ENCODE assay signal across 10 mouse cellular contexts in genomic region chr10:39262466-39262865, GRCm38 (mm10).
A peak's percentile ranks its signal among the peaks of the same experiment; 100 is the strongest.
DNase-seq lines count a peak whose midpoint lies in the region; ATAC-seq and TF ChIP-seq lines count a peak whose summit lies in the region.
"Had no signal": no experiment of that assay in that cellular context is flagged by ENCODE, and none has a peak within 500 bp of the region (broad histone marks: within the 10 kb centered on the region; RNA-seq: fewer than 3 reads in every experiment).

No protein-coding gene starts in this region.

- no peak for DNase-seq in forebrain, embryonic 10.5 days (ENCODE audit: extremely low spot score, low spot score)
- DNase-seq in kidney, postnatal 25 days = no peak
- DNase-seq in urinary bladder, postnatal 10 days (ENCODE audit: low spot score) = no peak
- DNase-seq in layer of hippocampus, postnatal 14 days (ENCODE audit: low spot score in 2 of 2) = no peak
- DNase-seq: kidney, adult 8-10 months; liver, embryonic 13.5 days had no signal

- no peak overlapping the region for H3K4me2 ChIP-seq in forebrain, embryonic 13.5 days
- no peak overlapping the region for H3K4me2 ChIP-seq in kidney, embryonic 15.5 days
- peak overlapping the region; percentile 21; the same call in 1 of the 2 replicates for H3K4me2 ChIP-seq in embryonic facial prominence, embryonic 13.5 days
- peak overlapping the region; percentile 56 for H3K4me2 ChIP-seq in myocyte (ENCODE audit: low read depth)
- H3K4me2 ChIP-seq: liver, embryonic 13.5 days had no signal

- no peaks in the 10 kb centered on the region for H3K79me2 ChIP-seq in myocyte (ENCODE audit: control insufficient read depth, insufficient read depth)

- H3K4me3 ChIP-seq in forebrain, embryonic 10.5 days = no peak overlapping the region
- H3K4me3 ChIP-seq in forebrain, embryonic 13.5 days = no peak overlapping the region
- no peak overlapping the region for H3K4me3 ChIP-seq in kidney, embryonic 15.5 days (replicated peaks)
- no peak overlapping the region for H3K4me3 ChIP-seq in embryonic facial prominence, embryonic 13.5 days
- no peak overlapping the region for H3K4me3 ChIP-seq in myocyte
- H3K4me3 ChIP-seq: liver, embryonic 13.5 days had no signal

- peaks cover 58% of the 10 kb centered on the region for H3K4me1 ChIP-seq in forebrain, embryonic 10.5 days
- H3K4me1 ChIP-seq in forebrain, embryonic 13.5 days = peaks cover 56% of the 10 kb centered on the region
- H3K4me1 ChIP-seq in kidney, embryonic 15.5 days = peaks cover 19% of the 10 kb centered on the region
- H3K4me1 ChIP-seq in embryonic facial prominence, embryonic 13.5 days = peaks cover 39% of the 10 kb centered on the region
- H3K4me1 ChIP-seq: liver, embryonic 13.5 days had no signal

- H3K9me3 ChIP-seq in forebrain, embryonic 10.5 days = no peaks in the 10 kb centered on the region
- no peaks in the 10 kb centered on the region for H3K9me3 ChIP-seq in forebrain, embryonic 13.5 days (replicated peaks)
- H3K9me3 ChIP-seq in kidney, embryonic 15.5 days (replicated peaks) = no peaks in the 10 kb centered on the region
- no peaks in the 10 kb centered on the region for H3K9me3 ChIP-seq in embryonic facial prominence, embryonic 13.5 days
- H3K9me3 ChIP-seq: liver, embryonic 13.5 days had no signal

- no peak overlapping the region for H3ac ChIP-seq in myocyte (ENCODE audit: control insufficient read depth, insufficient read length)

- no peaks in the 10 kb centered on the region for H3K27me3 ChIP-seq in forebrain, embryonic 10.5 days (ENCODE audit: poor library complexity, severe bottlenecking)
- no peaks in the 10 kb centered on the region for H3K27me3 ChIP-seq in forebrain, embryonic 13.5 days
- no peaks in the 10 kb centered on the region for H3K27me3 ChIP-seq in kidney, embryonic 15.5 days
- no peaks in the 10 kb centered on the region for H3K27me3 ChIP-seq in embryonic facial prominence, embryonic 13.5 days
- no peaks in the 10 kb centered on the region for H3K27me3 ChIP-seq in myocyte (ENCODE audit: control insufficient read depth, insufficient read depth, insufficient read length)
- H3K27me3 ChIP-seq: liver, embryonic 13.5 days had no signal

- no peak for ATAC-seq in forebrain, embryonic 13.5 days
- no peak for ATAC-seq in kidney, embryonic 15.5 days (replicated peaks; ENCODE audit: low FRiP score)
- no peak for ATAC-seq in embryonic facial prominence, embryonic 13.5 days (ENCODE audit: insufficient number of reproducible peaks, insufficient read depth, low FRiP score, low TSS enrichment, low read depth)

- no peaks in the 10 kb centered on the region for H3K36me3 ChIP-seq in forebrain, embryonic 10.5 days (replicated peaks)
- H3K36me3 ChIP-seq in forebrain, embryonic 13.5 days (ENCODE audit: poor library complexity, severe bottlenecking) = no peaks in the 10 kb centered on the region
- H3K36me3 ChIP-seq in kidney, embryonic 15.5 days = no peaks in the 10 kb centered on the region
- no peaks in the 10 kb centered on the region for H3K36me3 ChIP-seq in embryonic facial prominence, embryonic 13.5 days
- H3K36me3 ChIP-seq in myocyte (ENCODE audit: control insufficient read depth, insufficient read depth) = no peaks in the 10 kb centered on the region
- H3K36me3 ChIP-seq: liver, embryonic 13.5 days had no signal

- 0 out of 2 replicates have a peak overlapping the region, but pooled peaks have one; percentile 9 for H3K27ac ChIP-seq in forebrain, embryonic 10.5 days
- H3K27ac ChIP-seq in forebrain, embryonic 13.5 days = no peak overlapping the region
- peak overlapping the region; percentile 62 for H3K27ac ChIP-seq in kidney, embryonic 15.5 days
- H3K27ac ChIP-seq in embryonic facial prominence, embryonic 13.5 days = peak overlapping the region; percentile 49; the same call in 1 of the 2 replicates
- H3K27ac ChIP-seq: liver, embryonic 13.5 days had no signal

- 75% methylated on average over 7 of the region's 7 CpGs for WGBS in forebrain, embryonic 10.5 days
- 74% methylated on average over 7 of the region's 7 CpGs for WGBS in forebrain, embryonic 13.5 days
- WGBS in kidney, embryonic 15.5 days = 28% methylated on average over 7 of the region's 7 CpGs
- 26% methylated on average over 7 of the region's 7 CpGs for WGBS in embryonic facial prominence, embryonic 13.5 days

- H3K9ac ChIP-seq in forebrain, embryonic 13.5 days = no peak overlapping the region
- no peak overlapping the region for H3K9ac ChIP-seq in kidney, embryonic 15.5 days
- H3K9ac ChIP-seq in embryonic facial prominence, embryonic 13.5 days = peak overlapping the region; percentile 2; the same call in 1 of the 2 replicates
- H3K9ac ChIP-seq: liver, embryonic 13.5 days had no signal

- no peak for TF ChIP-seq POLR2A in myocyte (IDR thresholded peaks at IDR 0.05; ENCODE audit: insufficient read length, low read depth)

TF ChIP-seq in myocyte, 11 proteins besides CTCF, POLR2A, EP300 and RAD21:
- TF ChIP-seq MAX (IDR thresholded peaks at IDR 0.05; ENCODE audit: low read depth) = no peak
- TF ChIP-seq USF1 (IDR thresholded peaks at IDR 0.05; ENCODE audit: low read depth) = no peak
- no peak for TF ChIP-seq CEBPB (IDR thresholded peaks at IDR 0.05; ENCODE audit: insufficient read depth, poor library complexity, severe bottlenecking)
- TF ChIP-seq TCF12 (IDR thresholded peaks at IDR 0.05; ENCODE audit: insufficient read depth, poor library complexity, severe bottlenecking) = no peak
- TF ChIP-seq REST (IDR thresholded peaks at IDR 0.05; ENCODE audit: insufficient read depth, insufficient read length) = no peak
- TF ChIP-seq MYOG (IDR thresholded peaks at IDR 0.05; ENCODE audit: control insufficient read depth in 1 of 3, insufficient read depth in 1 of 3, insufficient read length in 2 of 3, low read depth in 2 of 3) = no peak
- no peak for TF ChIP-seq E2F4 (IDR thresholded peaks at IDR 0.05; ENCODE audit: insufficient read depth)
- no peak for TF ChIP-seq MYOD1 (IDR thresholded peaks at IDR 0.05; ENCODE audit: control insufficient read depth in 1 of 3, insufficient read length in 2 of 3, low read depth in 2 of 3)
- no peak for TF ChIP-seq POLR2AphosphoS2 (IDR thresholded peaks at IDR 0.05; ENCODE audit: insufficient read length, low read depth)
- no peak for TF ChIP-seq TCF3 (IDR thresholded peaks at IDR 0.05; ENCODE audit: insufficient read length, low read depth)
- TF ChIP-seq SRF (IDR thresholded peaks at IDR 0.05; ENCODE audit: control insufficient read depth, insufficient read length, low read depth) = no peak

Comparison
In these comparisons a context has a peak if more than half of its experiments do, and no peak if none do; other contexts are left out.
1. H3K4me2 ChIP-seq: peak in embryonic facial prominence, embryonic 13.5 days (single experiment) and myocyte (single experiment); none in forebrain, embryonic 13.5 days (single experiment) and kidney, embryonic 15.5 days (single experiment).